Mouse (Mus musculus) left cerebral cortex, postnatal 36 days (tissue): Measurements from ENCODE around the gene Fam198a. TPM values are rescaled to one million over a fixed set of nuclear protein-coding genes. Genes with fewer than 3 reads are reported as not detected.
A peak's percentile ranks its signal among the peaks of the same experiment; 100 is the strongest.

Source experiments
- DNase-seq, 2 experiments: peaks; one replicate each; pipeline ENCODE4 v3.0.0; 2021 to 2022; ENCODE audit warnings: low spot score in 2 of 2, mixed read lengths in 1 of 2
- intact Hi-C: fragments of 180-260 bp; cut with DNase I; formaldehyde crosslinking; loops from one replicate; pipeline ENCODE4 v1.15.1; 2025
- total RNA-seq, 2 experiments: library from RNA; stranded (reverse); gene quantifications; 2 replicates each; pipeline ENCODE4 v1.2.3; 2021

Fam198a gene
- total RNA-seq, 2 experiments from 2014 or later = 5.2 to 5.4 TPM

GRCm38 (mm10) chr9:121973207-121973606 lies 22.4 kb downstream of the Fam198a start:
- intact Hi-C loops = no loop called here
- no peak for DNase-seq

GRCm38 (mm10) chr9:121974141-121974986 lies 23.6 kb downstream of the Fam198a start:
- no peak for DNase-seq
- intact Hi-C loops = no loop called here

GRCm38 (mm10) chr9:121975321-121975720 lies 24.5 kb downstream of the Fam198a start:
- intact Hi-C loops = no loop called here
- no peak for DNase-seq

- no peak for DNase-seq
- intact Hi-C loops = no loop called here
Observed at GRCm38 (mm10) chr9:121981046-121981445, 30.3 kb downstream of the Fam198a start.

- no peak for DNase-seq
- intact Hi-C loops = no loop called here
Observed at GRCm38 (mm10) chr9:121981466-121982105, 30.8 kb downstream of the Fam198a start.

GRCm38 (mm10) chr9:121982214-121982613 lies 31.4 kb downstream of the Fam198a start:
- intact Hi-C loops = no loop called here
- no peak for DNase-seq

- no peak for DNase-seq
- intact Hi-C loops = no loop called here
Observed at GRCm38 (mm10) chr9:121982665-121983064, 31.9 kb downstream of the Fam198a start.

- intact Hi-C loops = no loop called here
- peak; percentile 78 for DNase-seq
Observed at GRCm38 (mm10) chr9:121983504-121983903, 32.7 kb downstream of the Fam198a start.

GRCm38 (mm10) chr9:121984465-121985461 lies 34.0 kb downstream of the Fam198a start:
- peak; percentile 68 to 70 for DNase-seq

GRCm38 (mm10) chr9:121988910-121989309 lies 38.1 kb downstream of the Fam198a start:
- intact Hi-C loops = loop anchor here (5.0 kb wide), 1 partner anchor 142 kb away; no protein-coding TSS in a partner anchor
- no peak for DNase-seq

More at GRCm38 (mm10) chr9:121984465-121985461, 34.0 kb downstream of the Fam198a start:
- intact Hi-C loops = loop anchor here (2.0 to 5.0 kb wide), 2 partner anchors 38 to 137 kb away; no protein-coding TSS in a partner anchor

GRCm38 (mm10) chr9:121989536-121989935 lies 38.7 kb downstream of the Fam198a start:
- DNase-seq = no peak
- intact Hi-C loops = loop anchor here (5.0 kb wide), 1 partner anchor 142 kb away; no protein-coding TSS in a partner anchor

GRCm38 (mm10) chr9:121991041-121991440 lies 40.3 kb downstream of the Fam198a start:
- no peak for DNase-seq

GRCm38 (mm10) chr9:121993047-121993446 lies 42.3 kb downstream of the Fam198a start:
- intact Hi-C loops = no loop called here
- DNase-seq = no peak

More at GRCm38 (mm10) chr9:121991041-121991440, 40.3 kb downstream of the Fam198a start:
- intact Hi-C loops = no loop called here

- DNase-seq = no peak
- intact Hi-C loops = no loop called here
Observed at GRCm38 (mm10) chr9:121995077-121995476, 44.3 kb downstream of the Fam198a start.

- DNase-seq = peak; percentile 87 to 90
- intact Hi-C loops = no loop called here
Observed at GRCm38 (mm10) chr9:121995508-121996131, 44.8 kb downstream of the Fam198a start.

GRCm38 (mm10) chr9:121997010-121997409 lies 46.2 kb downstream of the Fam198a start, which contains the start of gene Pomgnt2:
Gene Pomgnt2, minus strand, starts transcription at chr9:121997110.
- no peak for DNase-seq
- intact Hi-C loops = no loop called here

GRCm38 (mm10) chr9:121997978-121998377 lies 47.2 kb downstream of the Fam198a start:
- DNase-seq = no peak
- intact Hi-C loops = no loop called here

GRCm38 (mm10) chr9:122006175-122006574 lies 55.4 kb downstream of the Fam198a start:
- DNase-seq = no peak
- intact Hi-C loops = no loop called here

GRCm38 (mm10) chr9:122006609-122007008 lies 55.8 kb downstream of the Fam198a start:
- no peak for DNase-seq
- intact Hi-C loops = no loop called here
